Mouse (Mus musculus): Measurements from ENCODE around the gene Mbd3. TPM values are rescaled to one million over a fixed set of nuclear protein-coding genes. Genes with fewer than 3 reads are reported as not detected.
A peak's percentile ranks its signal among the peaks of the same experiment; 100 is the strongest.

Mbd3 gene
- polyA plus RNA-seq, 1 experiment, result 143 TPM

DNA sequence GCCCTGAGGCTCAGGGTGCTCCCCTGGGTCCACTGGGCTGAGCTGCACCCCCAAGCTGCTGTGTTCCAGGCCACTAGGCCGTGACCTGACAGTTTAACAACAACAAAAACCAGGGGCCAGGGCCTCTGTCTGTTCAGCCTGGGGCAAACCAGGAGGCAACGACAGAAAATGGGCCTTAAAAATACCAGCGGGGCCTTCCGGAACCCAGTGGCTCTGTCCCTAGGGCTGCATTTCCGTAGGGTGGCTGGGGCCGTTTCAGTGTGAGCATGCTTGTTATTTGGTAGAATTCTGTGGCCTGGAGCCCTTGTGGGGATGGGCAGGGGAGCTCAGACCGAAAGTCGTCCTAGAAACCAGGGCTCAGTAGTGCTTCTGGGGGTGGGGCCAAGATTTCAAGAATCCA, 30.4 kb upstream of the Mbd3 start:
- H3K4me3 ChIP-seq (replicated peaks; ENCODE audit: extremely low read depth, low read depth, low read length), result no peak overlapping the region
- no peak for DNase-seq
- WGBS, result 79% methylated on average over 8 of the region's 8 CpGs
- TF ChIP-seq POLR2A (IDR thresholded peaks at IDR 0.05; ENCODE audit: borderline replicate concordance, extremely low read depth, low read depth, low read length), result no peak
- TF ChIP-seq CTCF (IDR thresholded peaks at IDR 0.05; ENCODE audit: insufficient read depth, low read length), result no peak
- 0 out of 2 replicates have a peak, but pooled peaks cover 5% of the 10 kb centered on the region for H3K4me1 ChIP-seq (ENCODE audit: control insufficient read depth, insufficient read depth, low read length)

DNA sequence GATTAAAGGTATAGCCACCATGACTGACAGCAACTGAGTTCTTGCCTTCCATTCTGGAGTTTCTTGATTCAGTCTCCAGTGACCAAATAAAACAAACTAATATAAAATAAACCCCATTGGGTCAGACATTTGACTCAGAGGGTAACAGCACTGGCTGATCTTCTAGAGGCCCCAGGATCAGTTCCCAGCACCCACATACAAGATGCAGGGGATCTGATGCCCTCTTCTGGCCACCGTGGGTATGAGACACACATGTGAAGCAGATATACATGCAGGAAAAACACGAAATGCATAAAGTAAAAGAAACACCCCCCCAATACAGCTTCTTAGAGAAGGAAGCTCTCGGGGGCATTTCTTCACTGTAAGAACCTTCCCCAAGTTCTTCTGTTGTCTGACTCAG, 25.7 kb upstream of the Mbd3 start:
- TF ChIP-seq CTCF (IDR thresholded peaks at IDR 0.05; ENCODE audit: insufficient read depth, low read length) (no peak), POLR2A (IDR thresholded peaks at IDR 0.05; ENCODE audit: borderline replicate concordance, extremely low read depth, low read depth, low read length) (no peak)
- Histone ChIP-seq H3K4me3 (replicated peaks; ENCODE audit: extremely low read depth, low read depth, low read length) (no peak overlapping the region), H3K4me1 (ENCODE audit: control insufficient read depth, insufficient read depth, low read length) (no peaks in the 10 kb centered on the region)
- no peak for DNase-seq
- 92% methylated on average over 3 of the region's 3 CpGs for WGBS

GRCm38 (mm10) chr10:80423562-80423961, 24.2 kb upstream of the Mbd3 start:
- TF ChIP-seq CTCF (IDR thresholded peaks at IDR 0.05; ENCODE audit: insufficient read depth, low read length) (no peak), POLR2A (IDR thresholded peaks at IDR 0.05; ENCODE audit: borderline replicate concordance, extremely low read depth, low read depth, low read length) (no peak)
- 40% methylated on average over 4 of the region's 4 CpGs for WGBS
- Histone ChIP-seq H3K4me3 (replicated peaks; ENCODE audit: extremely low read depth, low read depth, low read length) (no peak overlapping the region), H3K4me1 (ENCODE audit: control insufficient read depth, insufficient read depth, low read length) (0 out of 2 replicates have a peak, but pooled peaks cover 2% of the 10 kb centered on the region)
- DNase-seq, result no peak

DNA sequence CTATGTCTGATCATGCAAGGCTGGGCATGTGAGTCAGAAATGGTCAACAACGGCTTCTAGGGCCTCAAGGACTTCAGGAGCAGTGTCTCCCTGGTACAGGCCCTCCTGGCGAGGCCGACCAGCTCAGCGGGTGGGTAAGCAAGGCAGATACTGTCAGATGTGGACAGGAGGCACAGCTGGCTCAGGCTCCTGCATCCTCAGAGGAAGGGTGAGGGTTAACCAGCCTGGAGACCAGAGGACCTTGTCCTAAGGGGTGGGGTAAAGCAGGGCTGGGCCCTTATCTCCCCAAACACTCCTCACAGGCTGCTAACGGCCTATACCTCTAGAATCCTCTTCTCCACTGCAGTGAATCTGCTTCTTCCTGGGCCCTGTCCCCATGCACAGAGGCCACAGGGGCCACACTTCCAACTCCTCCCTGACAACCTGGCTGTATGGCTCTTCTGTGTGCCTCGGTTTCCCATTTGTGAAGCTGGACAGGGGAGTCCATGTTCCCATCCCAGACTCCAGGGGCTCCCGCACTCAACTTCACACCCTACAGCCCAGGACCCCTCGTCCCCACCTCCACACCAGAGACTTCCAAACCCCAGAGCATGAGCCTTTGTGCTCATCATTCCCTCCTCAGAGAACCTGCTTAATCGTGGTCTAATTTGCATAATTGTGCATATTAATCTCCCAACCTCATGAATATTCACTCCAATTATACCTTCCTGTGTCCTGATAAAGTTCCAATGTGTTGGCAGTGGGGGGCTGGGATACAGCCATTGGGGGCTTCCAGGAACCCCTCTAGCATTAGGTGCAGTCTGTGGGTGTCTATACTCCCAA, 22.5 kb upstream of the Mbd3 start:
- Histone ChIP-seq H3K4me3 (replicated peaks; ENCODE audit: extremely low read depth, low read depth, low read length) (no peak overlapping the region), H3K4me1 (ENCODE audit: control insufficient read depth, insufficient read depth, low read length) (0 out of 2 replicates have a peak, but pooled peaks cover 4% of the 10 kb centered on the region)
- TF ChIP-seq POLR2A (IDR thresholded peaks at IDR 0.05; ENCODE audit: borderline replicate concordance, extremely low read depth, low read depth, low read length), result no peak
- no peak for TF ChIP-seq CTCF (IDR thresholded peaks at IDR 0.05; ENCODE audit: insufficient read depth, low read length)
- DNase-seq, result no peak
- 89% methylated on average over 9 of the region's 9 CpGs for WGBS

- TF ChIP-seq CTCF (IDR thresholded peaks at IDR 0.05; ENCODE audit: insufficient read depth, low read length) (no peak), POLR2A (IDR thresholded peaks at IDR 0.05; ENCODE audit: borderline replicate concordance, extremely low read depth, low read depth, low read length) (no peak)
- Histone ChIP-seq H3K4me1 (ENCODE audit: control insufficient read depth, insufficient read depth, low read length) (0 out of 2 replicates have a peak, but pooled peaks cover 4% of the 10 kb centered on the region), H3K4me3 (replicated peaks; ENCODE audit: extremely low read depth, low read depth, low read length) (no peak overlapping the region)
- DNase-seq, result no peak
- 91% methylated on average over 8 of the region's 8 CpGs for WGBS
Observed at GRCm38 (mm10) chr10:80421208-80421607, 21.9 kb upstream of the Mbd3 start.

DNA sequence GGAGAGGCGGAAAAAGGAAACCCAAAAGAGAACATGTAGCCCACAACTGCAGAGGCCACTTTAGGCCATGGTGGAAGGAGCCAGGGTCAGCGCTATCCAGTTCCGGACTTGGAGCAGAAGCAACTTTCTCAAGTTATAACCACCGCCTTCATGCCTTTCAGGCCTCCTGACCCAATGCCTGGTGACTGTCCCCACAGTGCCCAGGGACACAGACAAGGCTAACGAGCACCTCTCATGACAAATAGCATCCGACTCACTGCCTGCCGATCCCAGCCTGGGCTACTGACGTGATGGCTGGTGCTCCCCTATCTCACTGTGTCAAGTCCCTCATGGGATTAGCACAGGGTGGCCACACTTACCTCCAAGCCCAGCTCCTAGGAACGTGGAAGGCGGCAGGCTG, 21.4 kb upstream of the Mbd3 start:
- 91% methylated on average over 10 of the region's 10 CpGs for WGBS
- Histone ChIP-seq H3K4me3 (replicated peaks; ENCODE audit: extremely low read depth, low read depth, low read length) (no peak overlapping the region), H3K4me1 (ENCODE audit: control insufficient read depth, insufficient read depth, low read length) (0 out of 2 replicates have a peak, but pooled peaks cover 4% of the 10 kb centered on the region)
- TF ChIP-seq CTCF (IDR thresholded peaks at IDR 0.05; ENCODE audit: insufficient read depth, low read length) (no peak), POLR2A (IDR thresholded peaks at IDR 0.05; ENCODE audit: borderline replicate concordance, extremely low read depth, low read depth, low read length) (no peak)
- no peak for DNase-seq

GRCm38 (mm10) chr10:80419419-80419818, 20.1 kb upstream of the Mbd3 start:
- H3K4me3 ChIP-seq (replicated peaks; ENCODE audit: extremely low read depth, low read depth, low read length), result no peak overlapping the region
- H3K4me1 ChIP-seq (ENCODE audit: control insufficient read depth, insufficient read depth, low read length), result 0 out of 2 replicates have a peak, but pooled peaks cover 4% of the 10 kb centered on the region
- TF ChIP-seq POLR2A (IDR thresholded peaks at IDR 0.05; ENCODE audit: borderline replicate concordance, extremely low read depth, low read depth, low read length) (no peak), CTCF (IDR thresholded peaks at IDR 0.05; ENCODE audit: insufficient read depth, low read length) (no peak)
- 73% methylated on average over 8 of the region's 8 CpGs for WGBS
- no peak for DNase-seq

DNA sequence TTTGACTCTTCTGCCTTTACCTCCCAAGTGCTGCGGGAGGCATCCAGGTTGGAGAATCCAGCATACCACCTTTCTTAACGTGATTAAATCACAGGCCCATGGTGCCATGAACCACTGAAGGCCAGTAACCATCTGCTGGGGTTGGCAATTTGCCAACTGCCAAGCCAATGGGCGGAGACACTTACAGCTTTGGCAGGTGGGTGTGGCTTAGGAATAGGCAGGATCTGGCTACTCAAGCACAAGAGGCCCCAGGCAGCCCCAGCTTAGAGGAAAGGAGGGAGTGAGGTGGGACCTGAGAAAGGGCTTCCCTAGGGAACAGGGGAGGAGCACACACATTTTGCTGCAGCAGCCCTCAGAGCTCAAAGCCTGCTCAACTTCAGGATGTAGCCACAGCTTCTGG, 19.0 kb upstream of the Mbd3 start:
- Histone ChIP-seq H3K4me3 (replicated peaks; ENCODE audit: extremely low read depth, low read depth, low read length) (no peak overlapping the region), H3K4me1 (ENCODE audit: control insufficient read depth, insufficient read depth, low read length) (0 out of 2 replicates have a peak, but pooled peaks cover 4% of the 10 kb centered on the region)
- DNase-seq, result peak; percentile 39
- 47% methylated on average over 3 of the region's 3 CpGs for WGBS
- no peak for TF ChIP-seq CTCF (IDR thresholded peaks at IDR 0.05; ENCODE audit: insufficient read depth, low read length)
- no peak for TF ChIP-seq POLR2A (IDR thresholded peaks at IDR 0.05; ENCODE audit: borderline replicate concordance, extremely low read depth, low read depth, low read length)

DNA sequence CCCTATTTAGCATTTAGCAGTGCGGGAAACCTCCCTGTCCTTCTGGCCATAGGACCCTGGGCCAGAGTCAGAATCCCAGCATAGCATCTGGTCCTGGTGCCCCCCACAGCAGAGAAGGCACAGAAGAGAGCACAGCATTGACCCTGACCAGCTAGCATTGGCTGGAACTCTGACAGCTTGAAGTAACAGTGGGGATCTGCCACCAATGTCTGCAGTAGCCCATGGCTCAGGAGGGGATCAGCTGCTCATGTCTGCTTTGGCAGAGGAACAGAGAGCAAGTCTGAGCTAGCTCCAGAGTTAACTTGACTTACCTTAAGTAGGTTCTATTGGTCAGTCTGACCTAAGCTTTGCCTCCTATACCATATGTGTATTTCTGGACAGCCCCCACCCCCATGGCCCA, 18.5 kb upstream of the Mbd3 start:
- TF ChIP-seq POLR2A (IDR thresholded peaks at IDR 0.05; ENCODE audit: borderline replicate concordance, extremely low read depth, low read depth, low read length), result no peak
- TF ChIP-seq CTCF (IDR thresholded peaks at IDR 0.05; ENCODE audit: insufficient read depth, low read length), result no peak
- H3K4me3 ChIP-seq (replicated peaks; ENCODE audit: extremely low read depth, low read depth, low read length), result no peak overlapping the region
- 0 out of 2 replicates have a peak, but pooled peaks cover 4% of the 10 kb centered on the region for H3K4me1 ChIP-seq (ENCODE audit: control insufficient read depth, insufficient read depth, low read length)
- DNase-seq, result no peak
- WGBS, result 93% methylated on average over 1 of the region's 1 CpGs

DNA sequence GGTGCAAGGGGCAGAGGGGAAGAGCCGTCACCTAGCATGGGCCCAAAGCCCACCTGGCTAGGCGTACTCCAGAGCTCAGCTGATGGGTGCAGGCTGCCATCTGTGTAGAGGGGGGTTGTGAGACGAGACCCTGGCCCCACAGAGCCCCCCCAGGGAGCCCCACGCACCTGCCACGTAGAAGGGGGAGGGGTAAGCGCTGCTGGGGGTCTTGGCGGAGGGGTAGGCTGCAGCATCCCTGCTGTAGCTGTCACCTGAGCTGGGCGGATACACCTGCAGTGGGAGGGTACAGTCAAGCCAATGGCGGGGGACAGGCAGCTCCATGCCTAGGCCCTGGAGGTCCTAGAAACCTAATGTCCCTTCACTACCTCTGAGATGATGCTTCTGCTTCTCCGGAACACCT, 18.0 kb upstream of the Mbd3 start:
- Histone ChIP-seq H3K4me1 (ENCODE audit: control insufficient read depth, insufficient read depth, low read length) (0 out of 2 replicates have a peak, but pooled peaks cover 4% of the 10 kb centered on the region), H3K4me3 (replicated peaks; ENCODE audit: extremely low read depth, low read depth, low read length) (no peak overlapping the region)
- 96% methylated on average over 10 of the region's 10 CpGs for WGBS
- no peak for DNase-seq
- TF ChIP-seq CTCF (IDR thresholded peaks at IDR 0.05; ENCODE audit: insufficient read depth, low read length) (no peak), POLR2A (IDR thresholded peaks at IDR 0.05; ENCODE audit: borderline replicate concordance, extremely low read depth, low read depth, low read length) (no peak)

Data from lung, adult 2 months (tissue).